Mouse (Mus musculus) intestine, embryonic 15.5 days (tissue): Measurements from ENCODE around the gene Lrrc8c. TPM values are rescaled to one million over a fixed set of nuclear protein-coding genes. Genes with fewer than 3 reads are reported as not detected.

ENCODE experiments used
- ATAC-seq: fragments of 200-750 bp; cut with Nextera tagmentation; 2 replicates; pipeline ENCODE4 v1.8.0; 2017; ENCODE audit warnings: moderate TSS enrichment, moderate library complexity
- H3K27ac ChIP-seq: fragments of 300-500 bp; sonication (generic); 2 replicates; pipeline ENCODE4 v1.5.1; 2015; ENCODE audit warnings: mild to moderate bottlenecking, inconsistent platforms
- H3K27me3 ChIP-seq: fragments of 300-500 bp; sonication (generic); replicated peaks from 2 replicates; pipeline ENCODE4 v1.6.1; 2015; ENCODE audit warnings: inconsistent platforms
- H3K36me3 ChIP-seq: fragments of 300-500 bp; sonication (generic); 2 replicates; pipeline ENCODE4 v1.6.1; 2015; ENCODE audit warnings: inconsistent platforms
- H3K4me1 ChIP-seq: fragments of 300-500 bp; sonication (generic); replicated peaks from 2 replicates; pipeline ENCODE4 v1.6.1; 2015; ENCODE audit warnings: inconsistent platforms
- H3K4me2 ChIP-seq: fragments of 300-500 bp; sonication (generic); replicated peaks from 2 replicates; pipeline ENCODE4 v1.6.1; 2015; ENCODE audit warnings: mild to moderate bottlenecking, inconsistent platforms
- H3K4me3 ChIP-seq: fragments of 300-500 bp; sonication (generic); replicated peaks from 2 replicates; pipeline ENCODE4 v1.5.1; 2015; ENCODE audit warnings: inconsistent platforms
- H3K9ac ChIP-seq: fragments of 300-500 bp; sonication (generic); 2 replicates; pipeline ENCODE4 v1.6.1; 2015; ENCODE audit warnings: inconsistent platforms
- H3K9me3 ChIP-seq: fragments of 300-500 bp; sonication (generic); 2 replicates; pipeline ENCODE4 v1.6.1; 2016; ENCODE audit warnings: inconsistent platforms
- WGBS: fragments of 180-500 bp; shearing (Covaris S2); methylation state at CpG from one replicate; pipeline ENCODE4 v1.1.7; 2015; 5-methylcytosine and 5-hydroxymethylcytosine counted together
- polyA plus RNA-seq: library from polyadenylated mRNA; unstranded; fragments of >200 nt; fragmentation: Nextera tagmentation; extraction: Ambion mirVana; gene quantifications from 2 replicates; pipeline ENCODE4 v1.2.1, GENCODE M21; 2015

Gene Lrrc8c
- polyA plus RNA-seq, 1 experiment from 2014 or later: 15.0 TPM

DNA sequence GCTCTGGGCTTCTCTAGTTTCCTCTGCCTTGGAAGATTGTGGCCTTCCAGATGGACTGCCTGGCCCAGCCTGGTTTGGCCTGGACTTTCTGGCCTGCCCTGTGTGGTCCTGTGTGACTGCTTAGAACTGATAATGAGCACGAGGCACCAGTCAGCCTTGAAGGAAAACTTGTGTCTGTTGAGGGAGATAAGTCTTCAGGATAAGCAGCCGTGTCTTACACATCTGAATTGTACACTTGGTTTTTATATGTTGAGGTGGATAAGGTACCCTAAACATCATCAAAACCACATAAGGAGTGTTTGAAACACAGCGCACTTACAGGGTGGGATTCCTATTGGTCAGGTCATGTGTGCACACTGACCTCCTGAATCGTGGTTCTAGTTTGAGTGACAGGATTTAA is 46.6 kb downstream of the Lrrc8c start:
- H3K27ac ChIP-seq: no peak overlapping the region
- H3K4me2 ChIP-seq: no peak overlapping the region
- H3K4me1 ChIP-seq: no peaks in the 10 kb centered on the region
- ATAC-seq: peak; percentile 55; the same call in 1 of the 2 replicates
- H3K36me3 ChIP-seq: no peaks in the 10 kb centered on the region
- H3K9me3 ChIP-seq: no peaks in the 10 kb centered on the region
- no peaks in the 10 kb centered on the region for H3K27me3 ChIP-seq
- H3K9ac ChIP-seq: no peak overlapping the region
- no peak overlapping the region for H3K4me3 ChIP-seq
- 82% methylated on average over 4 of the region's 4 CpGs for WGBS

DNA sequence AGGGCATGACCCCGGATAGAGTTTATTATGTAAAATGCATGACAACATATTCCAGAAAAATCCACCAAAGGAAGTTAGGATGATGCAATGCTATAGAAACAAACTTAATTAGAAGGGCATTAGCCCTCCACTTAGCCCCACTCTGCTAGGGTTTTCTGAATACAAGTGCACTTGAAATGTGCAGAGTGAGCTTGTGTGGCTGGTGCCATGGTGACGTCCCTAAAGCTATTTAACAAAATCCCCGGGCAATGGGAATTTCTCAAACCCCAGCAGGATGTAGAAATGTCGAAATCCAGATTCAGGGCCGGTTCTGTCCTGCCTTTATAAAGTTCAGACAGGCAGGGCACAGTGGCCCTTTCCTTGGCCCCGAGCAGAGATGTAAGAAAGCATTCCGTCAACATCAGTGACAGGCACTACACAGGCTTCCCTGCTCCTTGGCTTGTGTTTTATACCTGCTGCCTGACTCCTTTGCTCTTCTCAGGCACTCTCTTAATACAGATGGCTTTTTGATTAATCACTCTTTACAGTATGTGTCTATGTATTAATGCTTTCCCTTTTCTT is 47.7 kb downstream of the Lrrc8c start:
- ATAC-seq: no peak
- Histone ChIP-seq H3K9ac (no peak overlapping the region), H3K9me3 (no peaks in the 10 kb centered on the region), H3K4me3 (no peak overlapping the region), H3K4me1 (no peaks in the 10 kb centered on the region), H3K27me3 (no peaks in the 10 kb centered on the region), H3K27ac (no peak overlapping the region), H3K36me3 (no peaks in the 10 kb centered on the region), H3K4me2 (no peak overlapping the region)
- WGBS: 57% methylated on average over 7 of the region's 7 CpGs

DNA sequence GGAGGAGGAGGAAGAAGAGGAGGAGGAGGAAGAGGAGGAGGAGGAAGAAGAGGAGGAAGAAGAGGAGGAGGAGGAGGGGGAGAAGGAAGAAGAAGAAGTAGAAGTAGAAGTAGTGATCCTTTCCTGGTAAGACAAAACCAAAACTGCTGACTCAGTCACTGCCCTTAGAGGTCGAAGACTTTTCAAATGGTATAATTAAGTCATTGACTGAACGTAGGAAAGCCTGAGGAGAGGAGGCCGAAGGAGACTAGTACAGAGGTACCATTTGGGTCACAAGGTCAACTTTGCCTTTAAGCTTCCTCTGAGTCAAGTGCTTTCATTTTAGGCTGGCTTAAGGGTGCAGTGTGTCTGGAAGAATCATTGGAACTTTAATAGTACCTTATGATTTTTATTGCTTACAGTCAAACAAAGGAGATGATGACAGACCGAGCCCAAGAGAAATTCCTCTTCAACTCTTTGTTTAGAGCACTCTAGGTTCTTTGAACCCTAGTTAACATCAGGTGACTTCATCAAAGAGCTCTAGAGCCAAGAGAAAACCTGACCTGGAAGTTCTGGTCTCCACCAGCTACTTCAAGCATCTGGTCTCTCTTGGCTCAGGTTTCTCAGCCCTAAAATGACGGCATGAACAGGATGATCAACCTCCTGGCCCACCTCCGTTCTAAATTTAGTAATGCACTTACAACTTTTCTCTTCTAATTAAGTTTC is 49.0 kb downstream of the Lrrc8c start:
- no peak overlapping the region for H3K4me2 ChIP-seq
- H3K9ac ChIP-seq: no peak overlapping the region

DNA sequence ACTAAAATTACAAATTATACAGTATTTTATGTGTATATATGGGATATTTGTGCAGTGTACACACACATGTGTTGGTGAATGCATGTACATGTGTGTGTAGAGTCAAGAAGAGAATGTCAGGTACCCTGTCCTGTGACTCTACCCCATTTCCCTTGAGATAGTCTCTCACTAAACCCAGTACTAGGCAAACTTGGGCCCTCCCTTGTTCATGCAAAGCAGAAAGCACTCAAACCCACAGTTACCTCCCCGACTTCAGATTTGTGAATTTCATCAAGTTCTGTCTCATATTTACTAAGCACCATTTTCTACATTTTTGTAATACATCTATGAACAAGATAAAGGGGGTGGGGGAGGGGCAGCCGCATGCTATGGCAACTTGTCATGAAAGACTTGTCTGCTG is 50.0 kb downstream of the Lrrc8c start:
- H3K4me1 ChIP-seq: no peaks in the 10 kb centered on the region
- H3K9ac ChIP-seq: no peak overlapping the region
- H3K27ac ChIP-seq: no peak overlapping the region
- H3K4me3 ChIP-seq: no peak overlapping the region
- H3K27me3 ChIP-seq: no peaks in the 10 kb centered on the region
- WGBS: 82% methylated on average over 2 of the region's 2 CpGs
- ATAC-seq: no peak
- no peaks in the 10 kb centered on the region for H3K36me3 ChIP-seq
- no peaks in the 10 kb centered on the region for H3K9me3 ChIP-seq
- no peak overlapping the region for H3K4me2 ChIP-seq

More for the DNA sequence above, 49.0 kb downstream of the Lrrc8c start:
- Histone ChIP-seq H3K36me3 (no peaks in the 10 kb centered on the region), H3K4me1 (no peaks in the 10 kb centered on the region), H3K27me3 (no peaks in the 10 kb centered on the region), H3K27ac (no peak overlapping the region), H3K4me3 (no peak overlapping the region), H3K9me3 (no peaks in the 10 kb centered on the region)
- no peak for ATAC-seq
- 65% methylated on average over 6 of the region's 6 CpGs for WGBS

DNA sequence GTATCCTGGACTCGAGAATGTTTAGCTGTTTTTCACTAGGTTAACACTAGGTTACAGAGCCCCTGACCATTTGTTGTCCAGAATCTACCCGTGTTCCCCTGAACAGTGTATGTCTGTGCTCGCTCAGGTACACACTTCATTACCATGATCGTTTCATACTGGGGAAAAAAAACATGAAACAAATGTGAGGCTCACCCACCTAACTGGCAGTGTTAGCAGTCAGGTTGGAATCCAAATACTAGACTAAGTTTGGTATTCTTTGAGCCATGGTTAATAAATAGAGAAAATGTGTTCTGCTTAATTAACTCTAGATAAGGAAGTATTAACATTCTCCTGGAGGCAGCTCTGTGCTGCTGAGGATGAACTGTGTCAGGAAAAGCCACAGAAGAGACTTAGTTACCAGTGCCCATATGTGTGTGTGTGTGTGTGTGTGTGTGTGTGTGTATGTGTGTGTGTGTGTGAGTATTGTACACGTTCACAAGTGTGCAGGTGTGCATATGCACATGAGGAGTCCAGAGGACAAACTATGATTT is 53.0 kb downstream of the Lrrc8c start:
- no peak overlapping the region for H3K9ac ChIP-seq
- no peak overlapping the region for H3K27ac ChIP-seq
- H3K4me1 ChIP-seq: no peaks in the 10 kb centered on the region
- H3K27me3 ChIP-seq: no peaks in the 10 kb centered on the region
- no peaks in the 10 kb centered on the region for H3K9me3 ChIP-seq
- H3K4me3 ChIP-seq: no peak overlapping the region
- no peak for ATAC-seq
- 70% methylated on average over 5 of the region's 5 CpGs for WGBS
- no peaks in the 10 kb centered on the region for H3K36me3 ChIP-seq
- H3K4me2 ChIP-seq: no peak overlapping the region

DNA sequence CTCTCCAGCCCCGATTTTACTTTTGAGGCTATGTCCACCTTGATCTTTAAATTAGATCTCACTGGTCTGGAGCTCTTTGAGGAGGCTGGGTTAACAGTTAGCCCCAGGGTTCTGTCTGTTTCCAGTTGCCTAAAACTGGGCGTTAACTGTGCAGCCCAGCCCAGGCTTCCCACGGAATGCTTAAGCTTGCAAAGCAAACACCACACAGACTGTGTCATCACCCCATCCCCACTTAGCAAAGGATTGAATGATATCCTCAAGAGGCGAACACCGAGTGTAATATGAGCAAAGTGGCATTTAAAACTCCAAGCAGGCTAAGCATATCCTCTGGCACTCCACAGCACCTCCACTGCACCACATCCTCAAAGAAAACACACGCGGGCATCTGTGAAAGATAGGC is 53.7 kb downstream of the Lrrc8c start:
- Histone ChIP-seq H3K9me3 (no peaks in the 10 kb centered on the region), H3K27me3 (no peaks in the 10 kb centered on the region), H3K36me3 (no peaks in the 10 kb centered on the region), H3K4me1 (no peaks in the 10 kb centered on the region), H3K9ac (no peak overlapping the region), H3K27ac (no peak overlapping the region), H3K4me2 (no peak overlapping the region), H3K4me3 (no peak overlapping the region)
- no peak for ATAC-seq
- WGBS: 64% methylated on average over 7 of the region's 7 CpGs

DNA sequence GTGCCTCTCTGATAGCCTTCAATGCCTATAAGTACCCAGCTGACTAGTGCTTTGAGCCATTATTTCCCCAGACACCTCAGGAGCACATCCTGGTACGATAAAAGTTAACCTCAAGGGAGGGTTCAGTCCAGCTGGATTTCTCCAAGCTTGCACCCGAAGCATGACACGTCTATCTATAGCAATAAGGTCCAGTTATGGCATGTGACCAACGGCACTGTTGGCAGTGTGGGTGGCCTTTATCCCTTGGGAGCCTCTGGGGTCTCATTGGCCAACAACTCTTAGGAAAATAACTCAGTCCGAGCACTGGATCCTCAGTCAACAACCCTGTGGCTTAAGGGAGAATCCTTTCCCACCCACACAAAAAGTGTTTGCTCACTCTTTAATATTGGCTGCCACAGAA is 55.6 kb downstream of the Lrrc8c start:
- Histone ChIP-seq H3K4me2 (no peak overlapping the region), H3K27me3 (no peaks in the 10 kb centered on the region), H3K27ac (no peak overlapping the region), H3K4me1 (no peaks in the 10 kb centered on the region), H3K36me3 (no peaks in the 10 kb centered on the region), H3K4me3 (no peak overlapping the region), H3K9ac (no peak overlapping the region), H3K9me3 (no peaks in the 10 kb centered on the region)
- no peak for ATAC-seq
- 90% methylated on average over 5 of the region's 5 CpGs for whole genome bisulfite sequencing

DNA sequence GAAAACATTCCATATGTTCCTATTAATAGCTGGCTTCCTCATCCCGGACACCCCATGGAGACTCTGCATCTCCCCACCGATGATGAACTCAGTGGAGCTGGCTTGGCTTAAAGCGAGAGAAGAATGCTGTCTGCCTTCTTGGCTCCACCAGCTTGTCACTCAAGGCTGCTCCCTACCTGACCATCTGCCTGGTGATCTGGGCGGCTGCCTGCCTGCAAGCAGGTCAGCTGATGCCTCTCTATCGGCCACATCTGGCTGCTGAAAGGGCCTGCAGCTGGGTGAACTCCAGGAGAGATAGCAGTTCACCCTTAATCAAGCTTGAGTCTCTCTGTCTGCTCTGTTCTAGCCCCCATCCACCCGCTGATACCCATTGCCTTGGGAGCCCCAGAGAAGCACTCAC is 56.7 kb downstream of the Lrrc8c start:
- 50% methylated on average over 6 of the region's 6 CpGs for WGBS
- Histone ChIP-seq H3K4me3 (no peak overlapping the region), H3K9me3 (no peaks in the 10 kb centered on the region), H3K4me1 (no peaks in the 10 kb centered on the region), H3K4me2 (no peak overlapping the region), H3K9ac (no peak overlapping the region), H3K27me3 (no peaks in the 10 kb centered on the region), H3K36me3 (no peaks in the 10 kb centered on the region), H3K27ac (no peak overlapping the region)
- ATAC-seq: peak; percentile 71; the same call in 1 of the 2 replicates

DNA sequence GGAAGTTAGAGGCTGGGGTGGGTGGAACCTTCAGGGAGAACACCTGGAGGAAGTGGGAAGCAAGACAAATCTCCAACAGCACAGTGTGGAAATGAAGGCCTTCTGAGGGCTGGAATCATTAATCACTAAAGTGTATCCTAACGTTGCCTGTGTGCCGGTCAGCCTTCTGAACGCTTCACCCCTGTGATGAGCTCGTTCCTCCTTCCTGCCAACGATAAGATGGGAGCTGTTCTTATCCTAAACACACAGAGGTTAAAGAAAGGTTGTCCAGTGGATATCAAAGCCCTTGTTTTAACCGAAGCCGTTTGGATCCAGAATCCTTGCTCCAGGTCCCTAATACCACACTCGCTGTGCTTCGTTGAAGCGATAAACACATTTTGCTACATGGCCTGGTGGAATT is 61.7 kb downstream of the Lrrc8c start:
- no peak for ATAC-seq
- H3K4me1 ChIP-seq: peaks cover 1% of the 10 kb centered on the region; the same call in 1 of the 2 replicates
- H3K27me3 ChIP-seq: no peaks in the 10 kb centered on the region
- H3K36me3 ChIP-seq: no peaks in the 10 kb centered on the region
- H3K9me3 ChIP-seq: no peaks in the 10 kb centered on the region
- H3K9ac ChIP-seq: no peak overlapping the region
- no peak overlapping the region for H3K4me3 ChIP-seq
- no peak overlapping the region for H3K4me2 ChIP-seq
- WGBS: 58% methylated on average over 10 of the region's 10 CpGs
- no peak overlapping the region for H3K27ac ChIP-seq

DNA sequence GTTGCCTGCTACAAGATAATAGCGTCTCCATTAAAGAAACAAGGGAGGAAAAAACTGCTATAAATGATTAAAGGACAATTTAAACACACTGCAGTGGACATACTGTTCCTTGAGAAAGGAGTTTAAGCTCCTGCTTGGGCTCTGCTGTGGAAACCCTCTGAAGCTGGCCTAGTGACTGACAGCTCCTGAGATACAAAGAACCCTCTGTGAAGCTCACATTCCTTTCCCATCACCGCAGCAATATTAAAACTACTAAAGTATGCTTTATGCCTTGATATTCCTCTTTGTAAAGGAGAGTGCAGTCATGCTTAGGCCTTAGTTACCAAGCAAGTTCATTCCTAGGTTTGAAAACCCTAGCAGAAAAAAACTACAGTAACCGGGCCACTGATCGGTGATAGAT is 66.7 kb downstream of the Lrrc8c start:
- Histone ChIP-seq H3K4me2 (no peak overlapping the region), H3K27ac (peak overlapping the region; percentile 55; the same call in 1 of the 2 replicates), H3K9ac (no peak overlapping the region), H3K4me3 (no peak overlapping the region), H3K9me3 (no peaks in the 10 kb centered on the region), H3K27me3 (no peaks in the 10 kb centered on the region), H3K36me3 (no peaks in the 10 kb centered on the region), H3K4me1 (peaks cover 5% of the 10 kb centered on the region; the same call in 1 of the 2 replicates)
- ATAC-seq: no peak
- 65% methylated on average over 4 of the region's 4 CpGs for WGBS

DNA sequence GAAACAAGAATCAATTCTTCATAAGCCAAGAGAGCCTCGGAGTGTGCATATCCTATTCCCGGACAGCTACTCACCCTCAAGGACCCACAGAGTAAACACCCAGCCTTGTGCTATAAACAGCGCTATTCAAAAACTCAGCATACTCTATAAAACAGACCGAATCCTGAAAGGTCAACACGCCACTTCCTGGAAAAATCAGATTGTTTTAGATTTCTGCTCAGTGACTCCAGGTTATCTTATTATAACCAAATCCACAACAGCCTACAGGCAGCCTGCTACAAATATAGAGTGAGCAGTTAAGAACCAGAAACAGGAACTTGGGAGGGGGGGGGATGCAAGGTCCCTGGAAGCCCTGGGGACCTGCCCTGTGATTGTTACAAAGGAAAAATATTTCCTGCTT is 67.5 kb downstream of the Lrrc8c start:
- peaks cover 5% of the 10 kb centered on the region; the same call in 1 of the 2 replicates for H3K4me1 ChIP-seq
- no peaks in the 10 kb centered on the region for H3K27me3 ChIP-seq
- H3K9ac ChIP-seq: no peak overlapping the region
- no peak overlapping the region for H3K4me2 ChIP-seq
- H3K4me3 ChIP-seq: no peak overlapping the region
- no peaks in the 10 kb centered on the region for H3K9me3 ChIP-seq
- peak; percentile 71 for ATAC-seq
- 12% methylated on average over 5 of the region's 5 CpGs for WGBS
- no peaks in the 10 kb centered on the region for H3K36me3 ChIP-seq
- H3K27ac ChIP-seq: 0 out of 2 replicates have a peak overlapping the region, but pooled peaks have one; percentile 55

DNA sequence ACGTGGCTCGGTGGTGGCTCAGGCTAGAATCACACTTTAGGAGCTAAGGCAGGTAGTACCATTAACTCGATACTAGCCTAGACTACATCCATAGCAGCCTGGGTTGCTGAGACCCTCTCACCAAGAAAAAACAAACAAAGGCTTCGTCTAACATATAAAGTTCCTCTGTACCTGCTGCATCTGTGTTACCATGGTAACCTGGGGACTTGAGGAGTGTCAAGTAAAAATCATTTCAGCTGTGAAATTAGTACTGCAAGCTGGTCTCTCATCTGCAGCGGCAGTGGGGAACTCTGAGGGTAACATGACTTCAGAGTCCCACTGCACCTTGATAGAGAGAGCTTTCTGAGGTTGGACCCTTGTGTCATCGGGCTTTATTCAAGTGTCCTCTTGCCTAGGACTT is 68.3 kb downstream of the Lrrc8c start:
- H3K9me3 ChIP-seq: no peaks in the 10 kb centered on the region
- H3K4me2 ChIP-seq: no peak overlapping the region
- no peak overlapping the region for H3K27ac ChIP-seq
- no peak for ATAC-seq
- 77% methylated on average over 6 of the region's 6 CpGs for WGBS
- H3K36me3 ChIP-seq: no peaks in the 10 kb centered on the region
- no peak overlapping the region for H3K4me3 ChIP-seq
- H3K9ac ChIP-seq: no peak overlapping the region
- no peaks in the 10 kb centered on the region for H3K27me3 ChIP-seq
- H3K4me1 ChIP-seq: peaks cover 5% of the 10 kb centered on the region; the same call in 1 of the 2 replicates

DNA sequence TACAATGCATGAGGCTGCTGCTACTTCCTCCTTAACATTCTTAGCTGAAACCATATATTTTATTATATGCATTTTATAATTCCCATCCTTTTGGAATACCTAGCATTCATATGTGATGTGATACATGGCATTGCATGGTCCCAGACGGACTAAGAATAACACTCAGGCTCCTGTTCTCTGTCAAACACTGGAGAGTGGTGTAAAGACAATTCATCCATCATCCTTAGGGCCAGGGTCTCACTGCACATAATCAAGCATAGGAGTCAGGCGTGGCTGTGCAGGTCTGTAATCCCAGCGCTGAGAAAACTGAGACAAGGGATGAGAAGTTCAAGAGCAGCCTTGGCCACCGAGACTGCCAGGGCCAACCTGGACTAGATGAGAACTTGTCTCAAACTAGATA is 69.5 kb downstream of the Lrrc8c start:
- no peaks in the 10 kb centered on the region for H3K27me3 ChIP-seq
- no peaks in the 10 kb centered on the region for H3K36me3 ChIP-seq
- 54% methylated on average over 4 of the region's 4 CpGs for WGBS
- no peak overlapping the region for H3K4me2 ChIP-seq
- no peak overlapping the region for H3K4me3 ChIP-seq
- no peak overlapping the region for H3K27ac ChIP-seq
- H3K4me1 ChIP-seq: peaks cover 5% of the 10 kb centered on the region; the same call in 1 of the 2 replicates
- H3K9me3 ChIP-seq: no peaks in the 10 kb centered on the region
- ATAC-seq: peak; percentile 60
- no peak overlapping the region for H3K9ac ChIP-seq
